Mouse (Mus musculus): ENCODE results near the gene Pip4k2a. TPM values are rescaled to one million over a fixed set of nuclear protein-coding genes. Genes with fewer than 3 reads are reported as not detected.

Pip4k2a gene
- polyA plus RNA-seq, 1 experiment from 2014 or later, result 8.2 TPM

- peaks cover 5% of the 10 kb centered on the region for H3K9me3 ChIP-seq
- no peaks in the 10 kb centered on the region for H3K36me3 ChIP-seq
- 80% methylated on average over 10 of the region's 10 CpGs for WGBS
- no peak overlapping the region for H3K9ac ChIP-seq
- no peaks in the 10 kb centered on the region for H3K27me3 ChIP-seq
- no peak overlapping the region for H3K4me3 ChIP-seq
- no peak overlapping the region for H3K27ac ChIP-seq
- H3K4me2 ChIP-seq, result no peak overlapping the region
- ATAC-seq (ENCODE audit: insufficient number of reproducible peaks, low FRiP score, low TSS enrichment, low read depth), result no peak
- H3K4me1 ChIP-seq, result peaks cover 2% of the 10 kb centered on the region; the same call in 1 of the 2 replicates
These were observed 20.6 kb downstream of the Pip4k2a start for GRCm38 (mm10) chr2:18977201-18977805.

GRCm38 (mm10) chr2:18976175-18976574 is 21.8 kb downstream of the Pip4k2a start:
- Histone ChIP-seq H3K27ac (no peak overlapping the region), H3K9ac (no peak overlapping the region), H3K36me3 (no peaks in the 10 kb centered on the region), H3K9me3 (peaks cover 5% of the 10 kb centered on the region), H3K4me3 (no peak overlapping the region), H3K27me3 (no peaks in the 10 kb centered on the region), H3K4me1 (peaks cover 2% of the 10 kb centered on the region; the same call in 1 of the 2 replicates), H3K4me2 (no peak overlapping the region)
- no peak for ATAC-seq (ENCODE audit: insufficient number of reproducible peaks, low FRiP score, low TSS enrichment, low read depth)
- 88% methylated on average over 2 of the region's 2 CpGs for WGBS

GRCm38 (mm10) chr2:18974882-18975645 is 22.9 kb downstream of the Pip4k2a start:
- peaks cover 5% of the 10 kb centered on the region for H3K9me3 ChIP-seq
- no peaks in the 10 kb centered on the region for H3K27me3 ChIP-seq
- peaks cover 2% of the 10 kb centered on the region; the same call in 1 of the 2 replicates for H3K4me1 ChIP-seq
- H3K4me2 ChIP-seq, result no peak overlapping the region
- H3K9ac ChIP-seq, result no peak overlapping the region
- no peak for ATAC-seq (ENCODE audit: insufficient number of reproducible peaks, low FRiP score, low TSS enrichment, low read depth)
- H3K36me3 ChIP-seq, result no peaks in the 10 kb centered on the region
- 49% methylated on average over 4 of the region's 4 CpGs for WGBS
- H3K27ac ChIP-seq, result no peak overlapping the region
- no peak overlapping the region for H3K4me3 ChIP-seq

- no peak for ATAC-seq (ENCODE audit: insufficient number of reproducible peaks, low FRiP score, low TSS enrichment, low read depth)
- H3K4me2 ChIP-seq, result no peak overlapping the region
- no peaks in the 10 kb centered on the region for H3K27me3 ChIP-seq
- no peak overlapping the region for H3K4me3 ChIP-seq
- no peaks in the 10 kb centered on the region for H3K4me1 ChIP-seq
- 71% methylated on average over 3 of the region's 3 CpGs for WGBS
- peaks cover 5% of the 10 kb centered on the region for H3K9me3 ChIP-seq
- H3K36me3 ChIP-seq, result no peaks in the 10 kb centered on the region
- no peak overlapping the region for H3K27ac ChIP-seq
- no peak overlapping the region for H3K9ac ChIP-seq
These were observed 26.4 kb downstream of the Pip4k2a start for GRCm38 (mm10) chr2:18971564-18971963.

GRCm38 (mm10) chr2:18970461-18970860 is 27.5 kb downstream of the Pip4k2a start:
- Histone ChIP-seq H3K27me3 (no peaks in the 10 kb centered on the region), H3K4me3 (no peak overlapping the region), H3K9me3 (peaks cover 5% of the 10 kb centered on the region), H3K27ac (no peak overlapping the region), H3K9ac (no peak overlapping the region), H3K4me2 (no peak overlapping the region), H3K36me3 (no peaks in the 10 kb centered on the region), H3K4me1 (no peaks in the 10 kb centered on the region)
- no peak for ATAC-seq (ENCODE audit: insufficient number of reproducible peaks, low FRiP score, low TSS enrichment, low read depth)
- WGBS, result 80% methylated on average over 2 of the region's 2 CpGs

GRCm38 (mm10) chr2:18969066-18969681 is 28.8 kb downstream of the Pip4k2a start:
- Histone ChIP-seq H3K4me1 (no peaks in the 10 kb centered on the region), H3K4me2 (no peak overlapping the region), H3K9me3 (peaks cover 5% of the 10 kb centered on the region), H3K4me3 (no peak overlapping the region), H3K9ac (no peak overlapping the region), H3K27ac (no peak overlapping the region), H3K27me3 (no peaks in the 10 kb centered on the region), H3K36me3 (no peaks in the 10 kb centered on the region)
- ATAC-seq (ENCODE audit: insufficient number of reproducible peaks, low FRiP score, low TSS enrichment, low read depth), result no peak
- 77% methylated on average over 5 of the region's 5 CpGs for WGBS

DNA sequence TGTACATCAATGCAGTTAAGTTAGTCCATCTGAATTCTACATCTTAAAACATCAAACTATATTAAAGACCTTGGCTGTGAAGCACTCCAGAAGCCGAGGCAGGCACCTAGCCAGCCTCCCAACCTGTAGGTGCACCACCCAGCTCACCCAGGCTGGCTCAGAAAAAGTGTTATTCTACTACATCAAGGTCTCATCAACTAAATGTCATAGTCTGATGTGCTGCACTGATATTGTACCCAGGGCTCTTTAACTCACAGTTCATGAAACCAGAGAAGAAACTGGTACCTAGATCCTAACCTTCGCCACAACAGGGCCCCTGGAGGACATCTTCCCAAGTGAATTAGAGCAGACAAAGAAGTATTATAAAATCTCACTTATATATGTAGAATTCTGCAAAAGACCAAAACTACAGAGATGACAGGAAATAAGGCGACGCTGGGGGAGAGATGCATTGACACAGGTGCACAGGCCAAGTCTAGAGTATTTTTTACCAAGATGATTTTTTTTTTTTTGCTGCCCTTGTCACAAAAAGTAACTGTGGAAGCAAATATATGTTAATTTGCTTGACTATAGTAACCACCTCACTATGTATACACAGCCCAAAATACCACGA is 30.4 kb downstream of the Pip4k2a start:
- ATAC-seq (ENCODE audit: insufficient number of reproducible peaks, low FRiP score, low TSS enrichment, low read depth), result no peak
- 87% methylated on average over 5 of the region's 5 CpGs for WGBS
- H3K4me3 ChIP-seq, result no peak overlapping the region
- H3K27ac ChIP-seq, result no peak overlapping the region
- H3K27me3 ChIP-seq, result no peaks in the 10 kb centered on the region
- no peaks in the 10 kb centered on the region for H3K4me1 ChIP-seq
- H3K9me3 ChIP-seq, result no peaks in the 10 kb centered on the region
- H3K9ac ChIP-seq, result no peak overlapping the region
- no peak overlapping the region for H3K4me2 ChIP-seq
- no peaks in the 10 kb centered on the region for H3K36me3 ChIP-seq

GRCm38 (mm10) chr2:18966566-18966965 is 31.4 kb downstream of the Pip4k2a start:
- no peak for ATAC-seq (ENCODE audit: insufficient number of reproducible peaks, low FRiP score, low TSS enrichment, low read depth)
- Histone ChIP-seq H3K9ac (no peak overlapping the region), H3K27me3 (no peaks in the 10 kb centered on the region), H3K4me1 (no peaks in the 10 kb centered on the region), H3K4me2 (no peak overlapping the region), H3K36me3 (no peaks in the 10 kb centered on the region), H3K9me3 (no peaks in the 10 kb centered on the region), H3K27ac (no peak overlapping the region), H3K4me3 (no peak overlapping the region)
- WGBS, result 88% methylated on average over 5 of the region's 5 CpGs

GRCm38 (mm10) chr2:18965950-18966349 is 32.0 kb downstream of the Pip4k2a start:
- 93% methylated on average over 2 of the region's 2 CpGs for WGBS
- ATAC-seq (ENCODE audit: insufficient number of reproducible peaks, low FRiP score, low TSS enrichment, low read depth), result no peak

GRCm38 (mm10) chr2:18965108-18965507 is 32.8 kb downstream of the Pip4k2a start:
- no peak overlapping the region for H3K4me3 ChIP-seq
- H3K4me2 ChIP-seq, result no peak overlapping the region
- 0 out of 2 replicates have a peak, but pooled peaks cover 7% of the 10 kb centered on the region for H3K4me1 ChIP-seq
- H3K36me3 ChIP-seq, result no peaks in the 10 kb centered on the region
- H3K9me3 ChIP-seq, result no peaks in the 10 kb centered on the region
- 0 out of 2 replicates have a peak, but pooled peaks have one; percentile 68 for ATAC-seq (ENCODE audit: insufficient number of reproducible peaks, low FRiP score, low TSS enrichment, low read depth)
- H3K27me3 ChIP-seq, result no peaks in the 10 kb centered on the region
- no peak overlapping the region for H3K27ac ChIP-seq
- 61% methylated on average over 3 of the region's 3 CpGs for WGBS
- H3K9ac ChIP-seq, result no peak overlapping the region

More at GRCm38 (mm10) chr2:18965950-18966349, 32.0 kb downstream of the Pip4k2a start:
- Histone ChIP-seq H3K4me3 (no peak overlapping the region), H3K27me3 (no peaks in the 10 kb centered on the region), H3K4me1 (no peaks in the 10 kb centered on the region), H3K4me2 (no peak overlapping the region), H3K9me3 (no peaks in the 10 kb centered on the region), H3K9ac (no peak overlapping the region), H3K36me3 (no peaks in the 10 kb centered on the region), H3K27ac (no peak overlapping the region)

GRCm38 (mm10) chr2:18963286-18964040 is 34.5 kb downstream of the Pip4k2a start:
- Histone ChIP-seq H3K4me2 (no peak overlapping the region), H3K9me3 (no peaks in the 10 kb centered on the region), H3K36me3 (no peaks in the 10 kb centered on the region), H3K27me3 (no peaks in the 10 kb centered on the region; the same call in 1 of the 2 replicates), H3K4me1 (0 out of 2 replicates have a peak, but pooled peaks cover 7% of the 10 kb centered on the region), H3K27ac (no peak overlapping the region), H3K4me3 (no peak overlapping the region), H3K9ac (no peak overlapping the region)
- 77% methylated on average over 13 of the region's 13 CpGs for WGBS
- no peak for ATAC-seq (ENCODE audit: insufficient number of reproducible peaks, low FRiP score, low TSS enrichment, low read depth)

Data from limb, embryonic 15.5 days (tissue).